Mouse (Mus musculus): ENCODE results near the gene Ankrd60. TPM values are rescaled to one million over a fixed set of nuclear protein-coding genes. Genes with fewer than 3 reads are reported as not detected.

Gene Ankrd60
- polyA plus RNA-seq, 1 experiment from 2014 or later: not detected

- no peaks in the 10 kb centered on the region for H3K27me3 ChIP-seq (ENCODE audit: control insufficient read depth, insufficient read depth, low read depth, low read length)
- no peaks in the 10 kb centered on the region for H3K9me3 ChIP-seq (replicated peaks; ENCODE audit: control insufficient read depth, low read length)
- H3K9ac ChIP-seq (ENCODE audit: low read depth, low read length): no peak overlapping the region
- H3K4me1 ChIP-seq (ENCODE audit: control insufficient read depth, low read depth, low read length): no peaks in the 10 kb centered on the region
- 54% methylated on average over 7 of the region's 7 CpGs for WGBS (ENCODE audit: insufficient replicate concordance)
- no peak overlapping the region for H3K4me2 ChIP-seq (ENCODE audit: low read depth, low read length)
- ATAC-seq (ENCODE audit: low read depth): no peak
- no peaks in the 10 kb centered on the region for H3K36me3 ChIP-seq (ENCODE audit: control insufficient read depth, insufficient read depth)
- H3K27ac ChIP-seq (ENCODE audit: low read length): no peak overlapping the region
- H3K4me3 ChIP-seq (ENCODE audit: low read depth, low read length): no peak overlapping the region
Measured at GRCm38 (mm10) chr2:173563336-173563735, 14.8 kb downstream of the Ankrd60 start.

- WGBS (ENCODE audit: insufficient replicate concordance): 31% methylated on average over 5 of the region's 5 CpGs
- Histone ChIP-seq H3K4me2 (ENCODE audit: low read depth, low read length) (no peak overlapping the region), H3K4me3 (ENCODE audit: low read depth, low read length) (no peak overlapping the region), H3K9ac (ENCODE audit: low read depth, low read length) (no peak overlapping the region), H3K4me1 (ENCODE audit: control insufficient read depth, low read depth, low read length) (no peaks in the 10 kb centered on the region), H3K36me3 (ENCODE audit: control insufficient read depth, insufficient read depth) (no peaks in the 10 kb centered on the region), H3K9me3 (replicated peaks; ENCODE audit: control insufficient read depth, low read length) (no peaks in the 10 kb centered on the region), H3K27me3 (ENCODE audit: control insufficient read depth, insufficient read depth, low read depth, low read length) (no peaks in the 10 kb centered on the region), H3K27ac (ENCODE audit: low read length) (no peak overlapping the region)
- no peak for ATAC-seq (ENCODE audit: low read depth)
Measured at GRCm38 (mm10) chr2:173561851-173562442, 16.2 kb downstream of the Ankrd60 start.

- Histone ChIP-seq H3K4me1 (ENCODE audit: control insufficient read depth, low read depth, low read length) (no peaks in the 10 kb centered on the region), H3K4me3 (ENCODE audit: low read depth, low read length) (no peak overlapping the region), H3K9ac (ENCODE audit: low read depth, low read length) (no peak overlapping the region), H3K27me3 (ENCODE audit: control insufficient read depth, insufficient read depth, low read depth, low read length) (no peaks in the 10 kb centered on the region), H3K27ac (ENCODE audit: low read length) (no peak overlapping the region), H3K36me3 (ENCODE audit: control insufficient read depth, insufficient read depth) (no peaks in the 10 kb centered on the region), H3K9me3 (replicated peaks; ENCODE audit: control insufficient read depth, low read length) (no peaks in the 10 kb centered on the region), H3K4me2 (ENCODE audit: low read depth, low read length) (no peak overlapping the region)
- ATAC-seq (ENCODE audit: low read depth): no peak
- WGBS (ENCODE audit: insufficient replicate concordance): 52% methylated on average over 12 of the region's 12 CpGs
Measured at GRCm38 (mm10) chr2:173558754-173559396, 19.3 kb downstream of the Ankrd60 start.

GRCm38 (mm10) chr2:173553863-173554262 is 24.3 kb downstream of the Ankrd60 start:
- ATAC-seq (ENCODE audit: low read depth): 0 out of 2 replicates have a peak, but pooled peaks have one; percentile 24
- H3K9me3 ChIP-seq (replicated peaks; ENCODE audit: control insufficient read depth, low read length): no peaks in the 10 kb centered on the region
- no peaks in the 10 kb centered on the region for H3K4me1 ChIP-seq (ENCODE audit: control insufficient read depth, low read depth, low read length)
- no peaks in the 10 kb centered on the region for H3K27me3 ChIP-seq (ENCODE audit: control insufficient read depth, insufficient read depth, low read depth, low read length)
- 26% methylated on average over 9 of the region's 9 CpGs for WGBS (ENCODE audit: insufficient replicate concordance)
- H3K36me3 ChIP-seq (ENCODE audit: control insufficient read depth, insufficient read depth): no peaks in the 10 kb centered on the region
- H3K9ac ChIP-seq (ENCODE audit: low read depth, low read length): no peak overlapping the region
- no peak overlapping the region for H3K4me2 ChIP-seq (ENCODE audit: low read depth, low read length)
- no peak overlapping the region for H3K27ac ChIP-seq (ENCODE audit: low read length)
- no peak overlapping the region for H3K4me3 ChIP-seq (ENCODE audit: low read depth, low read length)

GRCm38 (mm10) chr2:173550681-173551080 is 27.5 kb downstream of the Ankrd60 start:
- WGBS (ENCODE audit: insufficient replicate concordance): 46% methylated on average over 6 of the region's 6 CpGs
- Histone ChIP-seq H3K9me3 (replicated peaks; ENCODE audit: control insufficient read depth, low read length) (no peaks in the 10 kb centered on the region), H3K4me2 (ENCODE audit: low read depth, low read length) (no peak overlapping the region), H3K4me3 (ENCODE audit: low read depth, low read length) (no peak overlapping the region), H3K27ac (ENCODE audit: low read length) (no peak overlapping the region), H3K4me1 (ENCODE audit: control insufficient read depth, low read depth, low read length) (no peaks in the 10 kb centered on the region), H3K9ac (ENCODE audit: low read depth, low read length) (no peak overlapping the region), H3K27me3 (ENCODE audit: control insufficient read depth, insufficient read depth, low read depth, low read length) (no peaks in the 10 kb centered on the region; the same call in 1 of the 2 replicates), H3K36me3 (ENCODE audit: control insufficient read depth, insufficient read depth) (no peaks in the 10 kb centered on the region)
- no peak for ATAC-seq (ENCODE audit: low read depth)

GRCm38 (mm10) chr2:173549236-173549635 is 28.9 kb downstream of the Ankrd60 start:
- WGBS (ENCODE audit: insufficient replicate concordance): 78% methylated on average over 10 of the region's 10 CpGs
- Histone ChIP-seq H3K4me1 (ENCODE audit: control insufficient read depth, low read depth, low read length) (no peaks in the 10 kb centered on the region), H3K4me3 (ENCODE audit: low read depth, low read length) (no peak overlapping the region), H3K27ac (ENCODE audit: low read length) (no peak overlapping the region), H3K4me2 (ENCODE audit: low read depth, low read length) (no peak overlapping the region), H3K27me3 (ENCODE audit: control insufficient read depth, insufficient read depth, low read depth, low read length) (no peaks in the 10 kb centered on the region; the same call in 1 of the 2 replicates), H3K9ac (ENCODE audit: low read depth, low read length) (no peak overlapping the region), H3K36me3 (ENCODE audit: control insufficient read depth, insufficient read depth) (no peaks in the 10 kb centered on the region), H3K9me3 (replicated peaks; ENCODE audit: control insufficient read depth, low read length) (no peaks in the 10 kb centered on the region)
- ATAC-seq (ENCODE audit: low read depth): no peak

- Histone ChIP-seq H3K27ac (ENCODE audit: low read length) (no peak overlapping the region), H3K4me1 (ENCODE audit: control insufficient read depth, low read depth, low read length) (no peaks in the 10 kb centered on the region), H3K4me3 (ENCODE audit: low read depth, low read length) (no peak overlapping the region), H3K4me2 (ENCODE audit: low read depth, low read length) (no peak overlapping the region), H3K36me3 (ENCODE audit: control insufficient read depth, insufficient read depth) (no peaks in the 10 kb centered on the region), H3K9me3 (replicated peaks; ENCODE audit: control insufficient read depth, low read length) (no peaks in the 10 kb centered on the region), H3K27me3 (ENCODE audit: control insufficient read depth, insufficient read depth, low read depth, low read length) (no peaks in the 10 kb centered on the region; the same call in 1 of the 2 replicates), H3K9ac (ENCODE audit: low read depth, low read length) (no peak overlapping the region)
- no peak for ATAC-seq (ENCODE audit: low read depth)
- 35% methylated on average over 15 of the region's 15 CpGs for WGBS (ENCODE audit: insufficient replicate concordance)
Measured at GRCm38 (mm10) chr2:173545992-173546703, 32.0 kb downstream of the Ankrd60 start.

GRCm38 (mm10) chr2:173542716-173543115 is 35.4 kb downstream of the Ankrd60 start:
- Histone ChIP-seq H3K9ac (ENCODE audit: low read depth, low read length) (no peak overlapping the region), H3K9me3 (replicated peaks; ENCODE audit: control insufficient read depth, low read length) (no peaks in the 10 kb centered on the region), H3K36me3 (ENCODE audit: control insufficient read depth, insufficient read depth) (no peaks in the 10 kb centered on the region), H3K4me1 (ENCODE audit: control insufficient read depth, low read depth, low read length) (no peaks in the 10 kb centered on the region), H3K27ac (ENCODE audit: low read length) (no peak overlapping the region), H3K4me3 (ENCODE audit: low read depth, low read length) (no peak overlapping the region), H3K4me2 (ENCODE audit: low read depth, low read length) (no peak overlapping the region), H3K27me3 (ENCODE audit: control insufficient read depth, insufficient read depth, low read depth, low read length) (no peaks in the 10 kb centered on the region; the same call in 1 of the 2 replicates)
- ATAC-seq (ENCODE audit: low read depth): no peak
- WGBS (ENCODE audit: insufficient replicate concordance): 67% methylated on average over 4 of the region's 4 CpGs

GRCm38 (mm10) chr2:173541748-173542147 is 36.4 kb downstream of the Ankrd60 start:
- Histone ChIP-seq H3K4me3 (ENCODE audit: low read depth, low read length) (no peak overlapping the region), H3K27me3 (ENCODE audit: control insufficient read depth, insufficient read depth, low read depth, low read length) (no peaks in the 10 kb centered on the region), H3K27ac (ENCODE audit: low read length) (no peak overlapping the region), H3K4me1 (ENCODE audit: control insufficient read depth, low read depth, low read length) (no peaks in the 10 kb centered on the region), H3K9me3 (replicated peaks; ENCODE audit: control insufficient read depth, low read length) (no peaks in the 10 kb centered on the region), H3K36me3 (ENCODE audit: control insufficient read depth, insufficient read depth) (no peaks in the 10 kb centered on the region), H3K4me2 (ENCODE audit: low read depth, low read length) (no peak overlapping the region), H3K9ac (ENCODE audit: low read depth, low read length) (no peak overlapping the region)
- no peak for ATAC-seq (ENCODE audit: low read depth)
- WGBS (ENCODE audit: insufficient replicate concordance): 21% methylated on average over 4 of the region's 4 CpGs

Data from liver, embryonic 16.5 days (tissue).